Mouse (Mus musculus) brain, embryonic 14.5 days (tissue): ENCODE results near the gene Spdl1.

Source experiments
- CTCF ChIP-seq: fragments of 200-500 bp; IDR thresholded peaks from 2 replicates; pipeline ENCODE4 v1.5.1; 2012; ENCODE audit warnings: inconsistent platforms, mild to moderate bottlenecking, moderate library complexity, borderline replicate concordance; ENCODE audit not compliant: insufficient read depth, insufficient read length; ENCODE audit errors: extremely low read depth
- POLR2A ChIP-seq: fragments of 200-500 bp; IDR thresholded peaks from 2 replicates; pipeline ENCODE4 v1.6.1; 2012; ENCODE audit warnings: mild to moderate bottlenecking, inconsistent platforms, borderline replicate concordance; ENCODE audit not compliant: poor library complexity, insufficient read depth, insufficient read length, severe bottlenecking; ENCODE audit errors: extremely low read depth

DNA sequence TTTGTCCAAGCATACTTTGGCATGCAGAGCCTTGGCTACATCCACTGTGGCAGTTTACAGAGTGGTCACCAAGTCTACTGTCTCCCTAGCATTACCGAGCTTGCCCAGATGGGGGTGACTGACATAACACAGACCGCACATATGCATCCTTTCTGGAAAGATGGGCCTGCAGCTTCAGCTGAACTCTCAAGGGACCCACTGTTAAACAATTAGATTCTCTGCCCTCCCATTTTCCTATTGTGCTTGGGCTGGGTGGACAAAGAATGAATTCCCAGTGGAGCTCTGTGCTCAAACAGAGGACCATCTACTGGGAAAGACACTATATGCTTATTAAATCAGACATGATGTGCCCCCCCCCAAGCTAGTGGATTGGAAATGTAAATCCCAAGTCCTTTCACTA, 58.8 kb downstream of the Spdl1 start:
- TF ChIP-seq CTCF (no peak), POLR2A (no peak)
